Mouse (Mus musculus) liver, embryonic 14.5 days (tissue): ENCODE measurements around the gene Gcgr.
"Not testable (repeated sequence)": the region's sequence is repeated elsewhere in the genome, so short reads cannot be mapped to it uniquely, and the experiment has no call there.

Experiments
- CTCF ChIP-seq: IDR thresholded peaks from 2 replicates; pipeline ENCODE4 v1.5.1; 2016; ENCODE audit warnings: antibody characterized with exemption, low read depth, control low read depth
- EP300 ChIP-seq: IDR thresholded peaks from 2 replicates; pipeline ENCODE4 v1.6.1; 2016; ENCODE audit warnings: antibody characterized with exemption, low read depth

DNA sequence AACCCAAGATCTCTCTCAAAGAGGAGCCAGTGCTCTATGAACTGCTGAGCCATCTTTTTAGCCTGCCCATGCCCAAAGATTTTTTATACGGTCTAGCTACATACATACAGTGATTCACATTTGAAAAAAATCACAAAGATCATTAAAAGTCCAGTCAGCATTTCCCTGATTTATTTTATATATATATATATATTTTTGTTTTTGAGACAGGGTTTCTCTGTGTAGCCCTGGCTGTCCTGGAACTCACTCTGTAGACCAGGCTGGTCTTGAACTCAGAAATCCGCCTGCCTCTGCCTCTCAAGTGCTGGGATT is 52.4 kb downstream of the Gcgr start:
- not testable (repeated sequence) for TF ChIP-seq CTCF, EP300
